Mouse (Mus musculus): ENCODE results near the gene Hsd3b2.
"Not testable (repeated sequence)": the region's sequence is repeated elsewhere in the genome, so short reads cannot be mapped to it uniquely, and the experiment has no call there.

Gene Hsd3b2

DNA sequence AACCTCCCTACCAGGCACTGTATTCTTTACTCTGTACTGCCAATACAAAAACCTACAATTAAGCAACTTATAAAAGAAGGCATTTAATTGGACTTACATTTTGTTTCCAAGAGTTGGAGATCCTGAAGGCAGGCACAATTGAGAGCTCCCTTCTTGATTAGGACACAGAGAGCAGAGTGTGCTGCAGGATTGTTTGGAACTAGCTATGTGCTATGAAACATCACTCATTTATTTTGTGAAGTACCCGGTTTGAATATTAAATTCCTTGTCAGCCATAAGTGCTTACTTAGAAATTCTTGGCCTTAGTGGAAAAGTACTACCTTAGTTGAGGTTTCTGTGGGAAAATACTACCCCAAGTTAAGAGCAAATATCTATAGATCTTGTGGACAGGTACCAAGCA lies at the start of gene Hsd3b2:
Gene Hsd3b2 (minus strand): TSS at position 168 of the 400 bp plus-strand sequence.
- in situ Hi-C loops (cut with MboI, MseI), result loop anchor here in 1 of 2 experiments (25.0 kb wide), 1 partner anchor 588 kb away; no protein-coding TSS in a partner anchor

DNA sequence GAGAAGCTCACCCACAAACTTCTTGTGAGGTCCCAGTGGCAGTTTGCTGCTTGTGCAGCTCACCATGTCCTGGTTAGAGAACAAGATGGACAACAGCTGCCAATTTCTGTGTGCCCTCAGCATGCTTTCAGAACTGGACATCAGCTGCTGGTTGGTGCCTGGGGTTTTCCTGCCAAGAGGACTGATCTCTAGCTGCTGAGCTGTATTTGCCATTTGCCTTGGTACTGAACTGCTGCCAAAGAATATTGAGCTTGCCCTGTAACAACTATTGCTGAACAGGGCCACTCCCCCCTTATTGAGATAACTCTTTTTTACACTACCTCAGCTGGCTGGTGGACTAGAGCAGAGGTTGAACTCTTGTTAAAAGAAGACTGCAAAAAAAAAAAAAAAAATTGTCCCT lies 39.8 kb upstream of the Hsd3b2 start:
- in situ Hi-C loops (cut with MboI, MseI), result no loop called here

GRCm38 (mm10) chr3:98756836-98757235 lies 32.5 kb upstream of the Hsd3b2 start:
- in situ Hi-C loops (cut with MboI, MseI), result loop anchor here (10.0 kb wide), 2 partner anchors 938 to 1038 kb away; no protein-coding TSS in a partner anchor

DNA sequence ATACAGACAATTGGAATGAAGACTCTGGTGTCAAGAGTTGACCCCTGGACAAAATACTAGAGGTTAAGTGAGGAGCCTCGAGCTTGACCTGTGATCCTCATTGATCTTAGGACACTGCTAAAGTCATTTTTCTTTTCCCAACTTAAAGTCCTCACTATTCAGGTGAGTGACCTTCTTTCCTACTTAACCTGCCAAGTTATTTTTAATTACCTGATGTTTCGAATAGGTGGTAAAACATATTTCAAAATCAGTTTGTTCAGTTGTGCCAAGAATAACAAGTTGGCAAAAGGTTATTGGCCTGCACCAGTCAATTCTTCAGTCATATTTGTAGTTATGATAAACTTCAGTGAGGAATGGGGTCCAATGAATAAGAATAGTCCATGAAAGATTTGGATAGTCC lies 27.8 kb upstream of the Hsd3b2 start:
- in situ Hi-C loops (cut with MboI, MseI), result loop anchor here (10.0 kb wide), 2 partner anchors 943 to 1043 kb away; no protein-coding TSS in a partner anchor

DNA sequence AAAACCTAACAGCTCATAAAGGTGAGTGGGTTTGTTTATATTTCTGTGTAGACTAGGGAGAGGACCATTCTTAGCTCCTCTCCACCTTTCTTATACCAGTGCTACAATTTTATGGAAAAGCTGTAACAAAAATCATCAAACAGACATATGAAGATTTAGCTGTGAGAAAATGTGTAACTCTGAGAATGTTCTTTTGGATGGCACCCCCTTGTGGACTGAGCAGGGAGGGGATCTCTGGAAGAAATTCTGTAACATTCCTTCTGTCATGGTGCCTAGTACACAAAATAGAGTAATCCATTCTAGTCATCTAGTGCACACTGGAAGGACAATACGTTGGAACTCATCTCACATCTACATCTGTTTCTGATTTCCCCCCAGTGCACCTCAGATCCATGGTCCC lies 16.7 kb upstream of the Hsd3b2 start:
- in situ Hi-C loops (cut with MboI, MseI), result not testable (repeated sequence)

DNA sequence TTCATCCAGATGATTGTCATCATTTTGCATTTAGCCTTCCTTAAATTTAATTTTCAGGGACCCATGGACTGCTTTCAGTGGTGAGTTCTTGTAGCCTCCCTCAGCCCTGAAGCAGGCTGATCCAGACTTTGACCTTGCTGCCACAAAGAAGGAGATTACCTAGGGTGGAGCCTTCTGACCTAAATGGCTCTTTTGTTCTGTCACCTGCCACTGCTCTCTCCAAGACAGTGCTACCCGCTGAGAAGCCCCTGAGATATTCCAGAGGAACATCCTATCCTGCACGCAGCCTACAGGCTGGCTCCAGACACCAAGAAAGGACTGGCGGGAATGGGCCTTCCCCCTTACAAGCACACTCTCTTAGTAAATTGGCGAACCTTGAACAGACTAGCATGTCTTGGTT lies 10.0 kb upstream of the Hsd3b2 start:
- in situ Hi-C loops (cut with MboI, MseI), result no loop called here

DNA sequence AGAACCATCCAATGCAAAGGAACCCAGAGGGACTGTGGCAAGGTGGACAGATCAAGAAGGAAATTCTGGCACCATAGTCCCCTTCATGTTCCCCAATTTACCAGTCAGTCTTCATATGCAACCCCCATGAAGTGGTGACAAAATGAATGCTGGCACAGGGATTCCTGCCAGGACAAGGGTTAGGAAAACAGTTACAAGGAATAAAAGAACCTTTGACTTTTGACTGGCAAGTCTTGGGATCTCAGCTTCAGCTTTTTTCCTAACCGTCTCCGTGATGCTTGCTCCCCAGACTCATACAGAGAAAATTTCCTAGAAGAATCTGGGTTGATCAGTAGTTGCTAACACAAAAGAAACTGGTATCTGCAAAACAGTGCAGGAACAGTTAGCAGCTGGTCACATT lies 9.4 kb upstream of the Hsd3b2 start:
- in situ Hi-C loops (cut with MboI, MseI), result no loop called here

GRCm38 (mm10) chr3:98726281-98726680 lies 1.9 kb upstream of the Hsd3b2 start:
- in situ Hi-C loops (cut with MboI, MseI), result no loop called here

DNA sequence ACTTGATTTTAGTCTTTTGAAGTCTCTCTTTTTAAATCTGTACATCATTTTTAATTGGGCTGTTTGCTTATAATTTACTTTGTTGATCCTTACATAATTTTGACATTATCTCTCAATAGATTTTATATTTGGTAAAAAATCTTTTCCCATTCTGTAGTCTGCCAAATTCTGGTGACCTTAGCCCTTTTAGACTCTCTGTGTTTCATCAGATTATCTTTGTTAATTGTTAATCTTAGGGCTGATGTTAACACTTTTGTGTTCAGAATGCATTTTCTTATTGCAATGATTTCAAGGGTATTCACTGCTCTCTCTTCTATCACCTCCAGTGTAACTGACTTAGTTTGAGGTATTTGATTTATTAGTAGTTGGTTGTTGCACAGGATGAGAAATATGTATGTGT lies 3.6 kb downstream of the Hsd3b2 start:
- in situ Hi-C loops (cut with MboI, MseI), result loop anchor here in 1 of 2 experiments (25.0 kb wide), 1 partner anchor 592 kb away; no protein-coding TSS in a partner anchor

DNA sequence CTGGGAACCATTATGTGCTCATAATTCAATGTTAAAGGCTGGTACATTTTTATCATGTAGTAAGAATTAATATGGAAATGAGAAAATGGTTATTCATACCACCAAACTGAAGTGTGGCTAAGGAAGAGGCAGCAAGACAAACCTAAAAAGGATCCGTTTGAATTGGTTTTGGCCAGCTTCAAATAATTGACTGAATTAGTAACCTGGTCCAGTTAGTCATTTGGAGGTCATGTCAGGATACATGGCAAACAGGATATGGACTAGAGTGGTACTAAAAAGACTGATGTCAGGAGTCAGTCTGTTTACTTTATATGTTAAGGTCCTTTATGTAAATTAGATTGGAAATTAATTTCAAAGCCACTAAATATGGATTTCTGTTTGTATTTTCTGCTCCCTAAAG lies 41.9 kb downstream of the Hsd3b2 start:
- in situ Hi-C loops (cut with MboI, MseI), result loop anchor here in 1 of 2 experiments (25.0 kb wide), 1 partner anchor 1170 kb away; no protein-coding TSS in a partner anchor

DNA sequence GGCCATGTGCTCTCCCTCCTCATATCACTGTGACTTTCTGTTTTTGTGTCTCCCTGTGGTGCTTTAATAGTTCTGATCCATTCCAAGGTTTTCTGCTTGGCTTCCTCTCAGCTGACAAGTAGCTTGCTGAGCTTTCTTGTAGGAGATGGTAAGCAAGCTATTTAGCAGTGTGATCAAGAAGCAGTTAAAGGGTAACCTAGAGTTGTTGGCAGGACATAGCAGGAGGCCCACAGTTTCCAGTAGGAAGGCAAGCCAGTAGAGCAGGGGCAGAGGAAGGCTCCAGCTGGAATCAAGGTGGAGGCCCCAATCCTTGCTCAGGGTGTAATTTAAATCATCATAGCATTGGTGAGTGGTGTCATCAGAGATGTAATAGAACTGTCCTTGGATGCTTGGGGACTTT lies 43.6 kb downstream of the Hsd3b2 start:
- in situ Hi-C loops (cut with MboI, MseI), result loop anchor here in 1 of 2 experiments (25.0 kb wide), 1 partner anchor 1168 kb away; no protein-coding TSS in a partner anchor
